Mouse (Mus musculus) limb, embryonic 14.5 days (tissue): ENCODE results near the gene Pomc. TPM values are rescaled to one million over a fixed set of nuclear protein-coding genes. Genes with fewer than 3 reads are reported as not detected.
"Not testable (repeated sequence)": the region's sequence is repeated elsewhere in the genome, so short reads cannot be mapped to it uniquely, and the experiment has no call there.

Source experiments
- ATAC-seq: fragments of 200-750 bp; cut with Nextera tagmentation; 2 replicates; pipeline ENCODE4 v1.8.0; 2017; ENCODE audit warnings: low read depth, moderate number of reproducible peaks, moderate TSS enrichment; ENCODE audit not compliant: low FRiP score
- DNase-seq: peaks from one replicate; pipeline ENCODE4 v3.0.0-alpha.2; 2015; ENCODE audit warnings: low spot score
- H3K27ac ChIP-seq: fragments of 300-500 bp; sonication (generic); replicated peaks from 2 replicates; pipeline ENCODE4 v1.5.1; 2014; ENCODE audit warnings: low read depth, mild to moderate bottlenecking, low read length, moderate library complexity, mixed read lengths
- H3K27me3 ChIP-seq: fragments of 300-500 bp; sonication (generic); 2 replicates; pipeline ENCODE4 v1.6.1; 2014; ENCODE audit warnings: low read length, mixed read lengths; ENCODE audit not compliant: control insufficient read depth, insufficient read depth
- H3K36me3 ChIP-seq: fragments of 300-500 bp; sonication (generic); 2 replicates; pipeline ENCODE4 v1.6.1; 2014; ENCODE audit warnings: mild to moderate bottlenecking, low read length, moderate library complexity, mixed read lengths; ENCODE audit not compliant: control insufficient read depth, insufficient read depth
- H3K4me1 ChIP-seq: fragments of 300-500 bp; sonication (generic); 2 replicates; pipeline ENCODE4 v1.6.1; 2014; ENCODE audit warnings: antibody characterized with exemption, low read length, mixed read lengths; ENCODE audit not compliant: control insufficient read depth, insufficient read depth
- H3K4me2 ChIP-seq: fragments of 300-500 bp; sonication (generic); replicated peaks from 2 replicates; pipeline ENCODE4 v1.6.1; 2014; ENCODE audit warnings: low read depth, mild to moderate bottlenecking, low read length, moderate library complexity; ENCODE audit not compliant: severe bottlenecking
- H3K4me3 ChIP-seq: fragments of 300-500 bp; sonication (generic); replicated peaks from 2 replicates; pipeline ENCODE4 v1.5.1; 2014; ENCODE audit warnings: low read length
- H3K9ac ChIP-seq: fragments of 300-500 bp; sonication (generic); 2 replicates; pipeline ENCODE4 v1.6.1; 2014; ENCODE audit warnings: mild to moderate bottlenecking, low read depth, low read length, moderate library complexity; ENCODE audit not compliant: severe bottlenecking
- H3K9me3 ChIP-seq: fragments of 300-500 bp; sonication (generic); 2 replicates; pipeline ENCODE4 v1.6.1; 2016; ENCODE audit warnings: low read length; ENCODE audit not compliant: control insufficient read depth
- POLR2A ChIP-seq: fragments of 200-500 bp; IDR thresholded peaks from 2 replicates; pipeline ENCODE4 v1.8.0; 2012; ENCODE audit warnings: inconsistent platforms, mild to moderate bottlenecking, moderate library complexity, borderline replicate concordance; ENCODE audit not compliant: insufficient read depth, insufficient read length; ENCODE audit errors: extremely low read depth
- WGBS: fragments of 180-500 bp; shearing (Covaris S2); extraction: QIAGEN DNeasy Blood & Tissue Kit; methylation state at CpG from one replicate; pipeline ENCODE4 v1.1.7; 2014; 5-methylcytosine and 5-hydroxymethylcytosine counted together
- polyA plus RNA-seq, 2 experiments: library from polyadenylated mRNA; depleted of rRNA in 1 of 2; stranded (reverse) in 1 of 2; unstranded in 1 of 2; fragments of >200 nt; fragmentation: Nextera tagmentation in 1 of 2; extraction: Ambion mirVana in 1 of 2; gene quantifications; 2 replicates each; pipeline versions ENCODE4 v1.2.1 to v1.2.3; 2012 to 2014

The Pomc gene
- polyA plus RNA-seq, 2 experiments: 2.5 to 2.6 TPM

DNA sequence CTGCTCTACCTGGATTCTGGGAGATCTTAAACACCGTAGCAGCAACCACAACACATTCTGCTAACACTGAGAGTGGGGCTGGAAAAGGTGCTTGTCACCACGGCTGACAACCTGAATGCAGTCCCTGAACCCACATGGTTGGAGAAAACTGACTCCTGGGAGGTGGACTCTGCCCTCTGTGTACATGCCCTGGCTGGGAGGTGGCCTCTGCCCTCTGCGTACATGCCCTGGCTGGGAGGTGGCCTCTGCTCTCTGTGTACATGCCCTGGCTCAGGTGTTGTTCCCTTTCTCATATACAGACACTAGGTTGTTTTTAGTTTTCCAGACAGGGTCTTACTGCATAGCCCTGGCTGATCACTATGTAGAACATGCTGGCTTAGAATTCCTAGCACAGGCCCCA lies 35.3 kb upstream of the Pomc start:
- ATAC-seq: no peak
- no peaks in the 10 kb centered on the region for H3K9me3 ChIP-seq

DNA sequence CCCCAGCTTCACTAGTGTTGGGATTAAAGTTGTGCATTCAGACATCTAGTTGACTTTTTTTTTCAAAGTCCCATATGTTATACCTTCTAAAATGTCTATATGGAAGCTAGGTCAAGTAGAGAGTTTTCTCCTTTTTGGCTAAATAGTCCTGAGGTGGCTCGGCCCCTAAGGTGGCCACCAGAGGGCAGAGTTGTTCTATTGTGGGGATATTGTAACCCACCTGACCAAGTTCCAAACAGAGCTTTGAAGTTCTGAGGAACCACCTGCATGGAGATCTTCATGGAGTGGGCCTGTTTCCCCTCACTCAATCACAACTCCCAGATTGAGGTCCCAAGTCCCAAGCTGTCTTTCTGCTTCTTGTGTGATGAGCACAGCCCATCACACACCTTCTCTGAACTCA lies 28.6 kb upstream of the Pomc start:
- WGBS: 0% methylated on average over 1 of the region's 1 CpGs
- Histone ChIP-seq H3K9ac (no peak overlapping the region), H3K9me3 (no peaks in the 10 kb centered on the region), H3K27me3 (no peaks in the 10 kb centered on the region), H3K27ac (no peak overlapping the region), H3K4me3 (no peak overlapping the region), H3K4me2 (no peak overlapping the region), H3K36me3 (no peaks in the 10 kb centered on the region), H3K4me1 (no peaks in the 10 kb centered on the region)
- TF ChIP-seq POLR2A: no peak
- DNase-seq: peak; percentile 63
- ATAC-seq: peak; percentile 55; the same call in 1 of the 2 replicates

More for the DNA sequence above, 35.3 kb upstream of the Pomc start:
- no peaks in the 10 kb centered on the region for H3K4me1 ChIP-seq
- H3K27me3 ChIP-seq: no peaks in the 10 kb centered on the region
- 79% methylated on average over 3 of the region's 3 CpGs for WGBS
- DNase-seq: no peak
- peaks cover 5% of the 10 kb centered on the region for H3K36me3 ChIP-seq
- no peak overlapping the region for H3K4me3 ChIP-seq
- no peak for TF ChIP-seq POLR2A
- H3K9ac ChIP-seq: no peak overlapping the region
- H3K27ac ChIP-seq: no peak overlapping the region
- no peak overlapping the region for H3K4me2 ChIP-seq

DNA sequence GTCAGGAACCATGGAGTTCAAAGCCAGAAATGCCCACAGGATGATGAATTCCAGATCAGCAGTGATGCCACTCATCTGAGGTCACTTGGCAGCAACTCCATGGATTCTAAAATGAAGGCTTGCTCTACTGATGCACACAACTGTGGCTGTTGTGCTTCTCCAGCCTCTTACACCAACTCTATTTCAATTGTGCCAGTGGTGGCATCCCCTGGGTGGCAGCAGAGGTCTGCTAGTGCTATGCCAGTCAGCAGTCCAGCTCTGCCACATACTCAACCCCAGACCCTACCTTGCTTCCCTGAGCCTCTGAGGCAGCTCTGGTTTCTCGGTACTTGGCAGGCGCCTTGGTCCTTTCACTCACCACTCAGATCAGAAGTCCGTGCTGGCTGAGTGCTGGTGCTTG lies 25.9 kb upstream of the Pomc start:
- H3K9me3 ChIP-seq: no peaks in the 10 kb centered on the region
- ATAC-seq (no peak), DNase-seq (no peak)
- no peak overlapping the region for H3K27ac ChIP-seq
- H3K36me3 ChIP-seq: no peaks in the 10 kb centered on the region
- H3K4me2 ChIP-seq: no peak overlapping the region
- TF ChIP-seq POLR2A: no peak
- no peaks in the 10 kb centered on the region for H3K27me3 ChIP-seq
- 65% methylated on average over 3 of the region's 3 CpGs for WGBS
- no peak overlapping the region for H3K4me3 ChIP-seq
- no peak overlapping the region for H3K9ac ChIP-seq
- no peaks in the 10 kb centered on the region for H3K4me1 ChIP-seq

DNA sequence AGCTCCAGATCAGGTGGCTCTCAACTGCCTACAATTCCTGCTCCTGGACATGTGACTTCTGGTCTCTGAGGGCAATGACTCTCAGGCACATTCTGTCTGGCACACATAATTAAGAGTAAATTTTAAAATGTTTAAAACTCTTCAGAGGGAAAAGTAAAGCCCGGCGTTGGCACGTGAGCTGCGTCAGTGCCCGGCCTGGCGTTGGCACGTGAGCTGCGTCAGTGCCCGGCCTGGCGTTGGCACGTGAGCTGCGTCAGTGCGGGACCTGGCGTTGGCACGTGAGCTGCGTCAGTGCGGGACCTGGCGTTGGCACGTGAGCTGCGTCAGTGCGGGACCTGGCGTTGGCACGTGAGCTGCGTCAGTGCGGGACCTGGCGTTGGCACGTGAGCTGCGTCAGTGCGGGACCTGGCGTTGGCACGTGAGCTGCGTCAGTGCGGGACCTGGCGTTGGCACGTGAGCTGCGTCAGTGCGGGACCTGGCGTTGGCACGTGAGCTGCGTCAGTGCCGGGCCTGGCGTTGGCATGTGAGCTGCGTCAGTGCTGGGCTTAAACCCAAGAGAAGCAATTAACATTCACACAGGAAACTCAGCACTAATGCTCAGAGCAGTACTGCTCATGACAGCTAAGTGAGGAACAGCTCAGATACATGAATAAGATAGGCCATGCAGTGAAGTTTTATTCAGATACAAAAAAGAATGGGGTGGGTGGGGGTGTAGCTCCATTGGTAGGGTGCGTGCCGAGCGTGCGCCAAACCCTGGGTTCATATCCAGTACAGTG lies 24.5 kb upstream of the Pomc start:
- H3K4me1 ChIP-seq, H3K27ac ChIP-seq, H3K4me2 ChIP-seq, H3K36me3 ChIP-seq, H3K27me3 ChIP-seq, ATAC-seq, DNase-seq, H3K4me3 ChIP-seq, H3K9ac ChIP-seq, H3K9me3 ChIP-seq: not testable (repeated sequence)
- WGBS: 88% methylated on average over 28 of the region's 47 CpGs

DNA sequence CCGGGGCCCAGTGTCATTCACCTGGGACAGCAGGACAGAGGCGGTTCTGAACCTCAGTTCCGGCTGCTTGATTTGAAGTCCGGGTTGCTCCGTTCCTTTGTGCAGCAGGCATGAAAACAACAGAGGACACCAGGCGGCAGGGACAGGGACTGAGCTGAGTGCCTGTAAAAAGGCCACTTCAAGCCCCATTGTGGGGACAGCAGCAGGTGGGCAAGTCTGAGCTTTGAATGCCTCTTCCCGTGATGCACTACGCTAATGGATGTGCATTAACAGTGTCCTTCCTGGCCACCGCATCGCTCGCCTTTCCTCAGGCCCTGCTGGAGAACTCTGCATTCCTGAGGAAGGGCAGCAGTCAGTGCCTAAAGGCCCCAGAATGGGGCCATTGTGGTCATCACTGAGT lies 12.7 kb upstream of the Pomc start:
- H3K9ac ChIP-seq: no peak overlapping the region
- no peak overlapping the region for H3K4me3 ChIP-seq
- H3K36me3 ChIP-seq: no peaks in the 10 kb centered on the region
- ATAC-seq (no peak), DNase-seq (no peak)
- 45% methylated on average over 11 of the region's 11 CpGs for WGBS
- H3K27me3 ChIP-seq: no peaks in the 10 kb centered on the region
- no peak for TF ChIP-seq POLR2A
- no peaks in the 10 kb centered on the region for H3K4me1 ChIP-seq
- no peak overlapping the region for H3K4me2 ChIP-seq
- no peaks in the 10 kb centered on the region for H3K9me3 ChIP-seq
- H3K27ac ChIP-seq: no peak overlapping the region

DNA sequence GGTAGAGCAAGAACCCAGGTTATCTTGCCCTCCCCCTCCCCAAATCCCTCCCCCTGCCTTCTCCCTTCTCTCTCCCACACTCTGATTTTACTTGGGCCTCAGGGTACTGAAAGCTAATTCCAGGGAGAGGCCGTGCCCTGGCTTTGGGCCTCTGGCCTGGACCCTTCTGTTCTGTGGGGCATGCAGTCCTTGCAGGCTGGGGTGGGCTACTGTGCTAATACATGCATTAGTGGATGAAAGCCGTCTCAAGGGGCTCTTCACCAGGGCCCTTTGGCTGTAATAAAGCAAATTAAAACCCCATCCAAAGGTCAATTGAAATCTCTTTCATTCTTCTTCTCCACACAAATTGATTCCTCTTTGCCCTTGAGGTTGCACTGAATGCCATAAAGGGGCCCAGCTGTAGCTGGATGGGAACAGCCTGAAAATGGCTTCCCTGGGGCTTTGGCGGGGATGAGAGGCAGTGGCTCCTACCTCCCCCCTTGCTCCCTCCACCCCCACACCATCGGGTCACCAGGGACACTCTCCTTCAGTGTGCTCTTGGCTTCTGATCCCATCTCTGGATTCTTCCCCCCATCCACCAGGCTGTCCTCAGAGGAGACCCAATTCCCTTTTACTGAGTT lies 10.2 kb upstream of the Pomc start:
- Histone ChIP-seq H3K27ac (no peak overlapping the region), H3K4me2 (no peak overlapping the region), H3K4me3 (no peak overlapping the region), H3K9ac (no peak overlapping the region), H3K9me3 (no peaks in the 10 kb centered on the region), H3K4me1 (no peaks in the 10 kb centered on the region), H3K36me3 (no peaks in the 10 kb centered on the region), H3K27me3 (no peaks in the 10 kb centered on the region)
- ATAC-seq (no peak), DNase-seq (no peak)
- no peak for TF ChIP-seq POLR2A
- 58% methylated on average over 4 of the region's 4 CpGs for whole genome bisulfite sequencing
